Mouse (Mus musculus) 3134 (cell line): ENCODE data around the gene Cnpy3.
"Not testable (repeated sequence)": the region's sequence is repeated elsewhere in the genome, so short reads cannot be mapped to it uniquely, and the experiment has no call there.

Source experiments
- DNase-seq: peaks from one replicate; pipeline ENCODE4 v3.0.0-alpha.2; 2011; ENCODE audit warnings: low spot score; ENCODE audit not compliant: insufficient read length; ENCODE audit errors: extremely low read depth

The Cnpy3 gene

DNA sequence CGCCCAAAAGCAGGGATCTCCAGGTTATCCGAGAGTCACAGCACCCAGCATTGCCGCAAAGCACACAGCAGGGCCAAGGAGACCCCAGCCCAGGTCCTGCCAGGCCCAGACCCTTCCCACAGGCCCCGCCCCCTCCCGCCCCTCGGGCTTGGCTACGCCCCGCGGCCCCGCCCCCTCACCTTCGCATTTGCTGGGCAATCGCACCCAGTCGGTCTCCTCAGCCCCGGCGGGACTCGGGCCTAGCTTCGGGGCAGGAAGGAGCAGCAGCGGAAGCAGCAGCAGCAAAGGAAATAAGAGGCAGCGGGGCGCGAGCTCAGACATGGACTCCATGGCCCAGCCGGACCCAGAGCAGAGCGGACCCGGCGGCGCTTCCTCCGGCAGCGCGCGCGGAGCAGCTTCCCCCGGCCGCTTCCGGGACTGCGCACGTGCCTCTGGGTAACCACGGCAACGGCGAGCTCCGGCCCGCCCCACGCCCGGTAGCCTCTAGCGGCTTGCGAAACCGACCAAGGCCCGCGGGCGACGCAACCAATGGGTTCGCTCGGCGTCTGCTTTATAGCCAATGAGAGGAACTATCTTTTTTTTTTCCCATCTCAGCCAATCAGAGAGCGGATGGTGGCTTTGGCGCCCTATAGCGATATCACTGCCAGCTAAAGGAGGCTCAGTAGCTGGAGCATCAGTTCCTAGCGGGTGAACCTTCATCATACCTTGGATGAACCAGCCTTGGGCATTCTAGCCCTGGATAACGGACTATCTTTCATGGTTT lies at the start of gene Cnpy3:
Gene Cnpy3 (minus strand): TSS at position 421 of the 763 bp plus-strand sequence.
- peak; percentile 99 for DNase-seq

DNA sequence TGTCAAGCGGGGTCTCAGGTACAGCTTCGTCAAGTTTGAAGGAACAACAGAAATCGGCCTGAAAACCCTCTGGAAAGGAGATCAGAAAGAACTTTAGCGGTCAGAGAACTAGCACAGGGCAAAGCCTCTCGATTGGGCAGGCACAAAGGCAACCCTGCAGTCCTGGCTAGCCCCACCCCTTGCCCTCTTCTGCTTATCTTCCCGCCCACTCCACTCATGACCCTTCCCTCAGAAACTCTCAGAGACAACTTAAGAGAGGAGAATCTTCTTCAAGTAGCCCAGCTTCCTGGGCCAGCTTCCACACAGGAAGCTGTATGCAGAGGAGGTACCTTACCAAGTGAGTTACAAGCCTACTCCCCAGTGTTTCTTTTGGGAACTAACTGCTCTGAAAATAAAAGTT lies 49.7 kb upstream of the Cnpy3 start:
- no peak for DNase-seq

GRCm38 (mm10) chr17:46799680-46800079 lies 47.7 kb upstream of the Cnpy3 start:
- DNase-seq, result no peak

DNA sequence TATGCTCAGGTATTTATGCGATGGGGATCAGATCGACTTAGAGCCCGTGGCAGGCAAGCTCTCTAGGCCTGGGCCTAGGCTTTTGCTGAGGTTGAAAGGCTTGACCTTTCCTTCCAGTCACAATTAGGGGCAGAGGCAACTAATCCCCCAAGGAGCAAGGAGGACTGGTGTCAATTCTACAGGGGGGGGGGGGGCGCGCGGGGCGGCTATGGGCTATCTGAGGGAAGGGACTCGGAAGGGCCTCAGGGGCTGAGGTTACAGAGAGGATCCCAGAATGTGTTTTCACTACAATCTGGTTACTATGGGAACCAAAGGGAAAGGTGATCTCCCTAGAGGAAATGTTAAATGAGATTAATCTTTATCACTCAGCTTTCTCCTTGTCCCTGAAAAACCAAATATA lies 45.4 kb upstream of the Cnpy3 start:
- DNase-seq, result no peak

- no peak for DNase-seq
Observed at GRCm38 (mm10) chr17:46796743-46797142, 44.7 kb upstream of the Cnpy3 start.

- DNase-seq, result no peak
Observed at GRCm38 (mm10) chr17:46792963-46793362, 40.9 kb upstream of the Cnpy3 start.

- DNase-seq, result not testable (repeated sequence)
Observed at GRCm38 (mm10) chr17:46787974-46788373, 36.0 kb upstream of the Cnpy3 start.

GRCm38 (mm10) chr17:46786952-46787351 lies 34.9 kb upstream of the Cnpy3 start:
- no peak for DNase-seq

DNA sequence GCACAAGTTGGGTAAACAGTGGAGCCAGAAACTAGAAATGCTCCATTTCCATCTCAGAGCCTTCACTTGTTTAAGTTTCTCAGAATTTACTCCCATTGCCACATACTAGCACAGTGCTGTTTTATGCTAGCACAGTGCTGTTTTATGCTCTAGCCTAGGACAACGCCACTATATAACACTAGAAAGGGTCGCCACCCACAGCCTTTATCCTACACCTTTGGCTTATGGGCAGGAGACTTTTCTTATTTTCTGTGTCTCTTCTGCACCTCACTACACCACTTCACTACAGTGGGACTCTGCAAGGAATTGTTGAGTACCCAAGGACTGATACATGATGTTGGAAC lies 31.2 kb upstream of the Cnpy3 start:
- DNase-seq, result no peak

- peak; percentile 88 for DNase-seq
Observed at GRCm38 (mm10) chr17:46782341-46783221, 30.6 kb upstream of the Cnpy3 start, which contains the start of gene Rpl7l1. Gene Rpl7l1, minus strand, starts transcription at chr17:46782672.

GRCm38 (mm10) chr17:46781876-46782275 lies 29.9 kb upstream of the Cnpy3 start:
- DNase-seq, result no peak

DNA sequence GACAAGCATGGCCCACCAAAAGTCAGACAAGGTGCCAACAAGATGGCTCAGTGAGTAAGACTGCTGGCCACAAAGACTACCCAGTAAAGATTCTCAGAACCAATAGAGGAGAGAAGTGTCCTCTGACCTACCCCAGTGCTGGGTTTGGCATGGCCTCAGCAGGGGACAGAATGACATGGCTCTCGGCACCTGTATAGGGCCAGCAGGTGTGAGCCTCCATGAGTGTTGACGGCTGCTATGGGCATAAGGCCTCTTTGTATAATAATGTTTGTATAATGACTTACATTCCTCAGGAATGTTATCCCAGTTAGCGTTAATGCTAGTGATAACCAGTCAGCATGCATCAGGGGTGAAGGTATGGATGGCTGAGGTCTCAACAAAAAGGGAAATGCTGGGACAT lies 24.1 kb upstream of the Cnpy3 start:
- DNase-seq, result no peak

GRCm38 (mm10) chr17:46775070-46775469 lies 23.1 kb upstream of the Cnpy3 start:
- DNase-seq, result no peak

- no peak for DNase-seq
Observed at GRCm38 (mm10) chr17:46774131-46774472, 22.1 kb upstream of the Cnpy3 start.

- peak; percentile 58 for DNase-seq
Observed at GRCm38 (mm10) chr17:46773278-46774130, 21.5 kb upstream of the Cnpy3 start.

- peak; percentile 94 for DNase-seq
Observed at GRCm38 (mm10) chr17:46772404-46773277, 20.6 kb upstream of the Cnpy3 start, which contains the start of gene 2310039H08Rik. Gene 2310039H08Rik, plus strand, starts transcription at chr17:46772635.

DNA sequence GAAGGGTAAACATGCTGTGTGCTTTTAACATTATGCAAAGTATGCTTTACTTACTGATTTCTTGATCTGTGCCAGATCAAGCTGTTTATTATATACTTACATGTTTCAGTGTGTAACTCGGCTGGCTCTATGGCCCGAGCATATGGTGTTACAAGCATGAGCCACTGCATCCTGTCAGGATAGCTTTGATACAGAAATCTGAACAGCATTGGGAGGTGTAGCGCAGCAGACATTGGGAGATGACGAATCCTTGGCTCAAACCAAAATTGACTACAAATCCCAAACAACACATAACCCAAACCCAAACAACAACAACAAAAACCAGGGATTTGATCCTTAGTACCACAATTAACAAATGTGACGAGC lies 20.0 kb upstream of the Cnpy3 start:
- no peak for DNase-seq

DNA sequence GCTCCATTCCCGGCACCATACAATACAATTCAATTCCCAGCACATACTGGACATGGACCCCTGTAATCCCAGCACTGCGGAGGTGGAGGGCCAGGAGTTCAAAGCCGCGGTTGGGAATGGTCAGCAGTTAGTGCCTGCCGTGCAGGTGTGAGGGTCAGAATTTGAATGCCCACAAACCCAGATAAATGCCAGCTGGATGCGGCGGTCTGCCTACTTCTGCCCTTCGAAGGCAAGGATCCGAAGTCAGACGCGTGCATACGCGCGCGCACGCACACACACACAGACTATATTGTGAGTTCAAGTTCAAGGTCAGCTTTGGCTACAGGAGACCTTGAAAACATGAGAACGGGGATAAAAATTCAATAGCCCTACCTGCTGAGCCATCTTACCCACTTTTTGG lies 19.6 kb upstream of the Cnpy3 start:
- DNase-seq, result no peak

DNA sequence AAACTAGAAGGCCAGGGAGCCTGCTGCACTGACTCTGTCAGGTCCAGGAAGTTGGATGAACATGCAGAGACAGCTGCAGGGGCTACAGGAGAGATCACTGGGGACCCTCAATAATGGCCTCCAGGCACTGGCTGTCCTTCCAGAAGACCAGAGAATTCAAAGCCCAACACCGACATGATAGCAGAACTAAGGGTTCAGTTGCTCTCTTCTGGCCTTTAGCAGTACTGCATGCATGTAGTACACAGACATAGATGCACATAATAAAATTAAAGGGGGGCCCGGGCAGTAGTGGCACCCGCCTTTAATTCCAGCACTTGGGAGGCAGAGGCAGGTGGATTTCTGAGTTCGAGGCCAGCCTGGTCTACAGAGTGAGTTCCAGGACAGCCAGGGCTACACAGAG lies 19.0 kb upstream of the Cnpy3 start:
- no peak for DNase-seq

GRCm38 (mm10) chr17:46770546-46770945 lies 18.5 kb upstream of the Cnpy3 start:
- DNase-seq, result no peak
